Mouse (Mus musculus) left cerebral cortex, postnatal 10 days (tissue): ENCODE data around the gene Slc35f3. TPM values are rescaled to one million over a fixed set of nuclear protein-coding genes. Genes with fewer than 3 reads are reported as not detected.
A peak's percentile ranks its signal among the peaks of the same experiment; 100 is the strongest.

ENCODE experiments used
- DNase-seq, 2 experiments: peaks; one replicate each; pipeline ENCODE4 v3.0.0; 2021 to 2022; ENCODE audit warnings: low spot score in 2 of 2, mixed read lengths in 1 of 2; ENCODE audit errors: extremely low spot score in 1 of 2
- intact Hi-C: fragments of 180-260 bp; cut with DNase I; formaldehyde crosslinking; loops from one replicate; pipeline ENCODE4 v1.15.1; 2025
- total RNA-seq, 2 experiments: library from RNA; stranded (reverse); gene quantifications; 2 replicates each; pipeline ENCODE4 v1.2.3; 2021

Gene Slc35f3
- 10 to 100 TPM; 16.8 to 19.0 TPM for total RNA-seq

- intact Hi-C loops = loop anchor here (5.0 kb wide), 1 partner anchor 84 kb away; no protein-coding TSS in a partner anchor
- DNase-seq = peak; percentile 38 to 73
These were observed at the start of gene Slc35f3 for GRCm38 (mm10) chr8:126298296-126299093. Gene Slc35f3 (plus strand): TSS chr8:126298558.

- DNase-seq = no peak
- intact Hi-C loops = no loop called here
These were observed 47.9 kb upstream of the Slc35f3 start for GRCm38 (mm10) chr8:126250486-126250885.

GRCm38 (mm10) chr8:126256585-126257391 is 41.6 kb upstream of the Slc35f3 start:
- intact Hi-C loops = loop anchor here (2.0 to 5.0 kb wide), 4 partner anchors 126 to 302 kb away; partner anchors contain the start of gene Coa6
- DNase-seq = no peak

- intact Hi-C loops = loop anchor here (2.0 to 5.0 kb wide), 4 partner anchors 125 to 303 kb away; partner anchors contain the start of gene Coa6
- DNase-seq = peak in 1 of 2 experiments; percentile 40
These were observed 41.0 kb upstream of the Slc35f3 start for GRCm38 (mm10) chr8:126257392-126257681.

DNA sequence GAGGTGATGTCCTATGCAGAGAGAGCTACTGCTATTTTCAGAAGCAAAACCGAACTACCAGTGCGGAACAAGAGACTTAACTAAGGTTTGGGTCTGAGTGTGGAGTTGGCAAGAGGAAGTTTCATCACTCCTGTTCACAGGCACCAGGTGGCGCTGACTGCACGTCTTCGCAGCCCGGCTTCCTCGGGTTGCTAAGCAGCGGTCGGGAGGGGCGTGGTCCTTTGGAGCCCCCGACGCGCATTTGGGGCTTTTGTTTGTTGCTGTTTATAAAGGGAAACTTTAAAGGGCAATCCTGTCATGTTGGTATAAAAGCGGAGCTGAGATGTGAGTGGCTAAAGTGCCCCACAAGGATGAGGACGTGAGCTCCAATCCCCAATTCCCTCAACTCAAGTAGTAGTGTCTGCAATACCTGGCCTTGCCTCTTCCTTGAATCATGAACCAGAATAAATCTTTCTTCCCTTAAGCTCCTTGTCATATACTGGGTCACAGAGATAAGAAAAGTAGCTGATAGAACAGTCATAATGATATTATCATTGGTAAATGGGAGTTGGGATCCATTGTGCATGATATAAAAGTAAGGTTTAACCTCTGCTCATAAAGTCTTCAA is 40.1 kb upstream of the Slc35f3 start:
- intact Hi-C loops = loop anchor here (5.0 kb wide), 3 partner anchors 124 to 214 kb away; partner anchors contain the start of gene Coa6
- peak; percentile 83 to 90 for DNase-seq

DNA sequence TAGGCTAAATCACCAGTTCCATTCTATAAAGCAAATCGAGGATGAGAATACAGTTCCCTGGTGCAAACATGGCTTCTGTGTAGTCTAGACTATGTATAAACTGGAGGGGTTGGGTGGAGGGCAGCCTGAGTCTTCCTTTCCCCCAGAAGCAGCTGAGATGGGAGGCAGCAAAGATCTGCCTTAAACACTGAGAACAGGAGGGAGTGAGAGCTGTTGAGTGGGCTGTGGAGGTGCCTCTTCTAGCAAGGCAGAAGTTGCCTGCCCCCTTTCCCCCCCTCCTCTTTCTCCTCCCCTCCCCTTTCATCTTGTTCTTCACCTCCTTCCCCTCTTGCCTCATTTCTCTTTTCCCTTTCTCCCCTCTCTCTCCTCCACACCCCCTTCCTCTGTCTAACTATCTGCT is 33.2 kb upstream of the Slc35f3 start:
- intact Hi-C loops = no loop called here
- DNase-seq = no peak

DNA sequence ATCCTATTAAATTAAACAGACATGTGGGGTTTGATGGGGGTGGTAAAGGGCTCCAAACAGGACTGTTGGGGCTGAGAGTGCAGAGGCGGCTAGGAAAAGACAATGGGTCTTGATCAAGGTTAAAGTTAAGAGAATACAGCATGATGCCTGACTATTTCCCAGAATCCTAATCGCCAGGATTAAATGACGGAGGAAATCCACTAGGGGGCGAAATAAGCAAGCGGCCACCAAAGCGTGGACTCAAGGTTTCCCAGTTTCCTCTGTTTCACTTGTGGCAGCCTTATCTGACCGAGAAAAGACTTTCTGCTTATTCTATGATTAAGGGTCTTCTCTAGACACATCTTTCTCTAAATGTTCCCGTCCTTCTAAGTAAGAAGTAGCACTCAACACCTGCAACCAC is 31.2 kb upstream of the Slc35f3 start:
- no peak for DNase-seq
- intact Hi-C loops = no loop called here

DNA sequence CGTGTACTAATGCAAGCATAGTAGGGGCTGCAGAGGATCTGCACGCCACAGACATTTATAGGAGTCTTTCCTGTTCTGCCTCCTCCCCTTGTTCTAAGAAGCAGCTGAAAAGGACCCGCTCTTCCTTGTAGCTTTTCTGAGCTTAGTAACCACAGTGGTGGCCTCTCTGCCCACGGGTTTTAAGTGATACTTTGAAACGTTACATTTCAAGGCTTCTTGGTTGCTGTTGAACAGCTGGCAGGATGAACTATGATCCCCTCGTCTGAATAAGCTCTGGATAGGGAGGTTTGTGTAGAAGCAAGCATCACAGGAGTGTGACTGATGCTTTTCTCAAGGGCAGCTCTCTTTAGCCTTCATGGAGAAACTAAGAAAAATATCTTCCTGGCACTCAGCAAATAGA is 28.6 kb upstream of the Slc35f3 start:
- intact Hi-C loops = no loop called here

DNA sequence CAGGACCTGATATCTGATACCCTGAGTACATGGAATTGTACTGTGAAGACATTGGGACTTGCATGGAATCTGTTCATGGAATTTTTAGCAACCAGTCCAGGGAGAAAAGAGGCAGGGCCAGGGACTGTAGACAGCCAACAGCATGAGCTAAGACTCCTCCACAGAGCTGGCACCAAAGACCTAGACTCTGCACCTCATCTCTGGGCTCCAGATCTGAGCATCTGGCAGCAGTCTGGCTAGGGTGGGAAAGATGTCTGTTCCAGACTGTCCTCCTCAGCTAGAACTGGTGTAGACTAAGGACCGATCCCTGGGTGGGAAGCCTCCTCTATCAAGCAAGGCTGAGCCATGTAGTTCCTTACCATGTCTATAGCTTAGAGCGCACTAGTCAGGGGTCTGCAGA is 25.9 kb upstream of the Slc35f3 start:
- DNase-seq = no peak
- intact Hi-C loops = no loop called here

More for the DNA sequence above, 28.6 kb upstream of the Slc35f3 start:
- DNase-seq = no peak

- intact Hi-C loops = no loop called here
- peak; percentile 29 to 45 for DNase-seq
These were observed 25.3 kb upstream of the Slc35f3 start for GRCm38 (mm10) chr8:126273066-126273465.

- DNase-seq = no peak
These were observed 23.4 kb upstream of the Slc35f3 start for GRCm38 (mm10) chr8:126274866-126275360.

DNA sequence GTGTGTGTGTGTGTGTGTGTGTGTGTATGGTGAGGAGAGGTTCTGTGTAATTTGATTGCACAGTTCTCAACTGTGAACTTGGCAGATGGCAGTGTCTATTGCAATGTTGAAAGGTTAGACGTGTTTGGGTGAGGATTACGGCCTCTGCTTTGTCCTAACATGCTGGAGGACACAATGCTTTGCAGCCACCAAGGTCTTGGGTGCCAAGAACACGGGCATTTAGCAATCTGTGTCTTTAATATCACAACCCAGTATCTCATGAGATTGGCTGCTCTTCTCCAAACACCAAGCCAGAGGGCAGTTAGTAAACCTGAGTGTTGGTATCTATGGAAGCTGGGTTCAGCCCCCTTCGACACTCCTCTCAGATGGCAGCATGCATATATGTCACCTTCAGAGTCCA is 22.5 kb upstream of the Slc35f3 start:
- DNase-seq = no peak
- intact Hi-C loops = no loop called here

More at GRCm38 (mm10) chr8:126274866-126275360, 23.4 kb upstream of the Slc35f3 start:
- intact Hi-C loops = no loop called here

GRCm38 (mm10) chr8:126291951-126292350 is 6.4 kb upstream of the Slc35f3 start:
- no peak for DNase-seq
- intact Hi-C loops = no loop called here

DNA sequence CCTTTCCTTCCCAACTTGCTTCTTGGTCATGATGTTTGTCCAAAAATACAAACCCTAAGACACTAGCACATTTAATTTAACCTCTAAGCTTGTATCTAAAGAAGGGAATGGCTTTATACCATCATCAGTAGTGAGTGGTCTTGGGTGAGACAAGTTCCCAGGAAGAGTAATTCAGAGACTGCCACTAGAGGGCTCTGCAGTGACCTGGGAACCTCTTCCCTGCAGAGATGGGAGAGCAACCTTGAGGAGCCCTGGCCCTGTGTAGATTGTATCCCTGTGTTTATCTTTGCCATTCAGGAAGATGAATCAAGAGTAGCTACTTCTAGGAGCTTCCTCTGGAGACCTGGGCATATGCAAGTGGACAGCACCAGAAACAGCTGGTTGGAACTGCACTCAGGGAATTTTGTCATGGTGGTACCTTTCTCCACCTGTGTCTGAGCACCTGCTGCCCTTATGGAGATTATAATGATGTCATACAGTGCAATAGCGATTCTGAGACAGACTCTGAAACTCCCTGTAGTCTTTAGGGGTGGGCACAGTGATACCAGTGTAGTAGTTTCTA is 993 bp upstream of the Slc35f3 start:
- intact Hi-C loops = loop anchor here (5.0 kb wide), 1 partner anchor 85 kb away; no protein-coding TSS in a partner anchor

GRCm38 (mm10) chr8:126299333-126299732 is 975 bp downstream of the Slc35f3 start:
- intact Hi-C loops = loop anchor here (5.0 kb wide), 1 partner anchor 83 kb away; no protein-coding TSS in a partner anchor
- DNase-seq = peak in 1 of 2 experiments; percentile 29

More for the DNA sequence above, 993 bp upstream of the Slc35f3 start:
- peak in 1 of 2 experiments; percentile 38 for DNase-seq

GRCm38 (mm10) chr8:126300350-126300749 is 2.0 kb downstream of the Slc35f3 start:
- DNase-seq = no peak
- intact Hi-C loops = no loop called here

DNA sequence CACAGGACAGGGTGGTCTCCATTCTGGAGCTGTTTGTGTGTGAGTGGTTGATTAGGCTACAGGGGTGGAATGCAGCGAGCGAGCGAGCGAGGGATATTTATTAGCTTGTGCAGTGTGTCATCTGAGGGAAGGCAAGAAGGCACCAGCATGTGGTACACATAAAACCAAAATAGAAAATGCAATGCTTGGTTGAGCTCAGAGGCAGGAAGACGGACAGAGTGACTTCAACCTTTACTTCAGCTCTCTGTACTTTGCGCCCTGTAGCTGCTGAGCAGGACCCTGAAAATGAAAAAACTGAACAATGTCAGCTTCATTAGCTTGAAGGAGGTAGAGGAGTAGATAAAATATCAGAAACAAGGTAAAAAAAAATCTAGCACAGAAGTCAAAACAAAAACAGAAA is 3.2 kb downstream of the Slc35f3 start:
- DNase-seq = no peak
- intact Hi-C loops = no loop called here

GRCm38 (mm10) chr8:126307164-126307563 is 8.8 kb downstream of the Slc35f3 start:
- no peak for DNase-seq
- intact Hi-C loops = no loop called here

GRCm38 (mm10) chr8:126309015-126309414 is 10.7 kb downstream of the Slc35f3 start:
- peak; percentile 51 to 84 for DNase-seq
- intact Hi-C loops = no loop called here
